Mouse (Mus musculus): ENCODE results near the gene Polr1e. TPM values are rescaled to one million over a fixed set of nuclear protein-coding genes. Genes with fewer than 3 reads are reported as not detected.

The Polr1e gene
- 1 to 10 TPM; 5.0 to 9.1 TPM for total RNA-seq (2023)

GRCm38 (mm10) chr4:45018452-45018980, at the start of gene Polr1e:
Gene Polr1e (plus strand): TSS chr4:45018583.

GRCm38 (mm10) chr4:44981280-44981973, 37.0 kb upstream of the Polr1e start, which contains the start of gene Grhpr:
Gene Grhpr (plus strand): TSS chr4:44981395.

GRCm38 (mm10) chr4:45012105-45012975, 6.0 kb upstream of the Polr1e start, which contains the start of gene Zbtb5:
Gene Zbtb5 (minus strand): TSS chr4:45012412.

GRCm38 (mm10) chr4:45084021-45084894, 65.9 kb downstream of the Polr1e start, which contains the start of gene Fbxo10:
Gene Fbxo10 (minus strand): TSS chr4:45084604.

Other genes with a start within 250 kb of the Polr1e start
- 1 to 10 TPM; 4.1 to 4.3 TPM for gene Grhpr, start 37.2 kb upstream of the Polr1e start, total RNA-seq (2023)
- gene Zbtb5, start 6.2 kb upstream of the Polr1e start, total RNA-seq (2023): 1 to 10 TPM; 6.2 to 8.6 TPM
- gene Fbxo10, start 66.0 kb downstream of the Polr1e start, total RNA-seq (2023): 10 to 100 TPM; 12.7 to 16.1 TPM
- gene Tomm5, start 89.5 kb downstream of the Polr1e start, total RNA-seq (2023): 10 to 100 TPM; 30.0 to 30.8 TPM
- gene Frmpd1, start 166.3 kb downstream of the Polr1e start, total RNA-seq (2023): not detected

All from neutrophil, adult 59 days (primary cell).